In genomic region chr8:3499751-3500150, GRCm38 (mm10) we compare ENCODE assay signal across 9 mouse cellular contexts. TPM values are rescaled to one million over a fixed set of nuclear protein-coding genes. Genes with fewer than 3 reads are reported as not detected.
DNase-seq lines count a peak whose midpoint lies in the region; ATAC-seq and TF ChIP-seq lines count a peak whose summit lies in the region.
"Had no signal": no experiment of that assay in that cellular context is flagged by ENCODE, and none has a peak within 500 bp of the region (broad histone marks: within the 10 kb centered on the region; RNA-seq: fewer than 3 reads in every experiment).

No protein-coding gene starts in this region.

- peak overlapping the region; percentile 82 for H3K4me3 ChIP-seq in heart, embryonic 16.5 days (ENCODE audit: low read length)
- peak overlapping the region; percentile 79 for H3K4me3 ChIP-seq in hindbrain, embryonic 12.5 days
- H3K4me3 ChIP-seq in midbrain, embryonic 10.5 days, result peak overlapping the region; percentile 85

- POLR2A ChIA-PET in Patski (lab: Charles Lee), result interaction anchor here (1.1 to 2.6 kb wide), 4 partner anchors 8 to 35 kb away, joined by 3 to 13 read pairs (median 5); partner anchors contain the start of gene Pnpla6

- no peak for TF ChIP-seq CTCF in Patski (IDR thresholded peaks at IDR 0.05)

- H3K4me2 ChIP-seq in heart, embryonic 16.5 days (ENCODE audit: low read depth, low read length), result peak overlapping the region; percentile 92
- peak overlapping the region; percentile 71 for H3K4me2 ChIP-seq in hindbrain, embryonic 12.5 days (replicated peaks)

- H3K27me3 ChIP-seq in heart, embryonic 16.5 days (ENCODE audit: control insufficient read depth, insufficient read depth, low read length), result no peaks in the 10 kb centered on the region
- no peaks in the 10 kb centered on the region for H3K27me3 ChIP-seq in Patski
- H3K27me3 ChIP-seq in hindbrain, embryonic 12.5 days, result no peaks in the 10 kb centered on the region
- H3K27me3 ChIP-seq in midbrain, embryonic 10.5 days (ENCODE audit: low read depth, poor library complexity, severe bottlenecking), result no peaks in the 10 kb centered on the region

- DNase-seq in heart, postnatal 25 days (ENCODE audit: low spot score), result no peak
- DNase-seq in Patski (ENCODE audit: low read depth, low spot score), result no peak
- no peak for DNase-seq in midbrain, embryonic 10.5 days (ENCODE audit: low spot score)
- no peak for DNase-seq in thymus, postnatal 25 days
- DNase-seq in cerebellum, adult 9-11 months, result no peak
- DNase-seq in adrenal gland, adult 2 months, result no peak

- in situ Hi-C loops in Patski (cut with MboI; ENCODE audit: low pct_unique_long_range_greater_than_20kb), result no loop called here

- intact Hi-C loops in heart, postnatal 25 days (cut with DNase I), result loop anchor here (2.0 kb wide), 1 partner anchor 15 kb away; the partner anchor contains the start of gene Pnpla6

- H3K4me1 ChIP-seq in heart, embryonic 16.5 days (ENCODE audit: control insufficient read depth, insufficient read depth, low read length), result peaks cover 11% of the 10 kb centered on the region
- peaks cover 24% of the 10 kb centered on the region for H3K4me1 ChIP-seq in hindbrain, embryonic 12.5 days
- H3K4me1 ChIP-seq in midbrain, embryonic 10.5 days, result peaks cover 32% of the 10 kb centered on the region

- 4% methylated on average over 8 of the region's 8 CpGs for WGBS in heart, embryonic 16.5 days
- WGBS in hindbrain, embryonic 12.5 days, result 8% methylated on average over 8 of the region's 8 CpGs
- 11% methylated on average over 8 of the region's 8 CpGs for WGBS in midbrain, embryonic 10.5 days

- H3K36me3 ChIP-seq in heart, embryonic 16.5 days (ENCODE audit: control insufficient read depth, insufficient read depth), result peaks cover 24% of the 10 kb centered on the region
- H3K36me3 ChIP-seq in hindbrain, embryonic 12.5 days, result peaks cover 34% of the 10 kb centered on the region
- peaks cover 37% of the 10 kb centered on the region for H3K36me3 ChIP-seq in midbrain, embryonic 10.5 days

- CTCF ChIA-PET in Patski (lab: Charles Lee), result interaction anchor here (2.6 kb wide), 1 partner anchor 16 kb away, joined by 10 read pairs; the partner anchor contains the start of gene Pnpla6

- no peaks in the 10 kb centered on the region for H3K9me3 ChIP-seq in heart, embryonic 16.5 days (replicated peaks; ENCODE audit: control insufficient read depth, low read length)
- H3K9me3 ChIP-seq in hindbrain, embryonic 12.5 days (replicated peaks), result peaks cover 7% of the 10 kb centered on the region
- H3K9me3 ChIP-seq in midbrain, embryonic 10.5 days (replicated peaks), result peaks cover 18% of the 10 kb centered on the region

- H3K27ac ChIP-seq in heart, embryonic 16.5 days (ENCODE audit: low read length), result peak overlapping the region; percentile 94
- peak overlapping the region; percentile 87 for H3K27ac ChIP-seq in hindbrain, embryonic 12.5 days
- H3K27ac ChIP-seq in midbrain, embryonic 10.5 days (replicated peaks), result peak overlapping the region; percentile 93

- ATAC-seq in heart, embryonic 16.5 days (replicated peaks; ENCODE audit: extremely low read depth, insufficient read depth, low FRiP score), result peak; percentile 17
- ATAC-seq in Patski, result peak; percentile 33
- no peak; the same call in 1 of the 2 replicates for ATAC-seq in hindbrain, embryonic 12.5 days (ENCODE audit: low FRiP score)

- H3K9ac ChIP-seq in heart, embryonic 16.5 days (ENCODE audit: low read length), result peak overlapping the region; percentile 87
- H3K9ac ChIP-seq in hindbrain, embryonic 12.5 days, result peak overlapping the region; percentile 77

RNA-seq across cellular contexts. Expression of gene Mcoln1, which starts 0.5 kb away (rescaled TPM):
- polyA plus RNA-seq in heart, embryonic 16.5 days (2015; fragmentation: Nextera tagmentation; extraction: Ambion mirVana), result 51.9 and 55.0 TPM in 2 replicates
- total RNA-seq in heart, postnatal 25 days (2021), result 10 to 100 TPM; 18.5 to 22.0 TPM
- polyA plus RNA-seq in Patski (2021), result 85.9 TPM
- polyA plus RNA-seq in hindbrain, embryonic 12.5 days (2016; fragmentation: Nextera tagmentation; extraction: Ambion mirVana), result 79.5 and 83.2 TPM in 2 replicates
- polyA plus RNA-seq in midbrain, embryonic 10.5 days (2016; fragmentation: Nextera tagmentation; extraction: Ambion mirVana), result 62.0 and 69.6 TPM in 2 replicates
- 10 to 100 TPM; 42.5 to 45.0 TPM for total RNA-seq in adrenal gland, adult 2 months (2021)
- 1,409 and 1,463 TPM in 2 replicates for polyA plus RNA-seq in adrenal gland, adult 2 months (2012; rRNA removed)

RNA-seq across cellular contexts. Expression of gene Zfp358, which starts 6.8 kb away (rescaled TPM):
- polyA plus RNA-seq in heart, embryonic 16.5 days (2015; fragmentation: Nextera tagmentation; extraction: Ambion mirVana), result 30.8 and 31.0 TPM in 2 replicates
- total RNA-seq in heart, postnatal 25 days (2021), result 10 to 100 TPM; 27.2 to 28.6 TPM
- 45.2 TPM for polyA plus RNA-seq in Patski (2021)
- polyA plus RNA-seq in hindbrain, embryonic 12.5 days (2016; fragmentation: Nextera tagmentation; extraction: Ambion mirVana), result 77.9 and 79.9 TPM in 2 replicates
- 69.4 and 80.0 TPM in 2 replicates for polyA plus RNA-seq in midbrain, embryonic 10.5 days (2016; fragmentation: Nextera tagmentation; extraction: Ambion mirVana)
- total RNA-seq in adrenal gland, adult 2 months (2021), result 10 to 100 TPM; 22.5 to 23.2 TPM
- polyA plus RNA-seq in adrenal gland, adult 2 months (2012; rRNA removed), result 80.1 and 81.3 TPM in 2 replicates

RNA-seq across cellular contexts. Expression of gene Pnpla6, which starts 15.4 kb away (rescaled TPM):
- 16.3 and 18.1 TPM in 2 replicates for polyA plus RNA-seq in heart, embryonic 16.5 days (2015; fragmentation: Nextera tagmentation; extraction: Ambion mirVana)
- 10 to 100 TPM; 10.6 to 11.9 TPM for total RNA-seq in heart, postnatal 25 days (2021)
- 83.0 TPM for polyA plus RNA-seq in Patski (2021)
- 32.6 and 38.9 TPM in 2 replicates for polyA plus RNA-seq in hindbrain, embryonic 12.5 days (2016; fragmentation: Nextera tagmentation; extraction: Ambion mirVana)
- polyA plus RNA-seq in midbrain, embryonic 10.5 days (2016; fragmentation: Nextera tagmentation; extraction: Ambion mirVana), result 20.0 and 22.2 TPM in 2 replicates
- total RNA-seq in adrenal gland, adult 2 months (2021), result 10 to 100 TPM; 35.2 to 38.8 TPM
- 48.3 and 54.6 TPM in 2 replicates for polyA plus RNA-seq in adrenal gland, adult 2 months (2012; rRNA removed)

RNA-seq across cellular contexts. Expression of gene Tex45, which starts 29.1 kb away (rescaled TPM):
- polyA plus RNA-seq in heart, embryonic 16.5 days (2015; fragmentation: Nextera tagmentation; extraction: Ambion mirVana), result not detected in 2 replicates
- total RNA-seq in heart, postnatal 25 days (2021), result not detected
- polyA plus RNA-seq in Patski (2021), result not detected
- polyA plus RNA-seq in hindbrain, embryonic 12.5 days (2016; fragmentation: Nextera tagmentation; extraction: Ambion mirVana), result not detected in 2 replicates
- polyA plus RNA-seq in midbrain, embryonic 10.5 days (2016; fragmentation: Nextera tagmentation; extraction: Ambion mirVana), result not detected in 2 replicates
- total RNA-seq in adrenal gland, adult 2 months (2021), result under 1 TPM in 1 of 2 experiments, not detected in 1; 0.17 TPM
- polyA plus RNA-seq in adrenal gland, adult 2 months (2012; rRNA removed), result 0.16 and 0.17 TPM in 2 replicates
- total RNA-seq: neutrophil, adult 5-6 weeks had no signal

RNA-seq across cellular contexts. Expression of gene Pex11g, which starts 32.3 kb away (rescaled TPM):
- 5.3 and 6.2 TPM in 2 replicates for polyA plus RNA-seq in heart, embryonic 16.5 days (2015; fragmentation: Nextera tagmentation; extraction: Ambion mirVana)
- total RNA-seq in heart, postnatal 25 days (2021), result 1 to 10 TPM; 3.2 to 3.4 TPM
- polyA plus RNA-seq in Patski (2021), result 12.0 TPM
- polyA plus RNA-seq in hindbrain, embryonic 12.5 days (2016; fragmentation: Nextera tagmentation; extraction: Ambion mirVana), result 3.7 and 4.3 TPM in 2 replicates
- 4.5 and 4.8 TPM in 2 replicates for polyA plus RNA-seq in midbrain, embryonic 10.5 days (2016; fragmentation: Nextera tagmentation; extraction: Ambion mirVana)
- 10 to 100 TPM; 10.4 TPM for total RNA-seq in adrenal gland, adult 2 months (2021)
- polyA plus RNA-seq in adrenal gland, adult 2 months (2012; rRNA removed), result 11.8 and 16.9 TPM in 2 replicates

Comparison
In these comparisons a context has a peak if more than half of its experiments do, and no peak if none do; other contexts are left out.
1. RNA of gene Mcoln1, which starts 0.5 kb away (polyA plus RNA-seq): 1,409 to 1,463 TPM in adrenal gland, adult 2 months; 85.9 TPM in Patski (single experiment), 79.5 to 83.2 TPM in hindbrain, embryonic 12.5 days, 62.0 to 69.6 TPM in midbrain, embryonic 10.5 days and 51.9 to 55.0 TPM in heart, embryonic 16.5 days; every median in the first group is over 10 times any median in the second.
2. Peak in every context shown above with its lines, with median percentiles within 50 percentile points of each other: H3K27ac ChIP-seq and H3K4me3 ChIP-seq.